Mouse (Mus musculus): ENCODE data around the gene Tmem171. TPM values are rescaled to one million over a fixed set of nuclear protein-coding genes. Genes with fewer than 3 reads are reported as not detected.

Tmem171 gene
- not detected in 2 replicates for polyA plus RNA-seq (2014; fragmentation: Nextera tagmentation; extraction: Ambion mirVana)

DNA sequence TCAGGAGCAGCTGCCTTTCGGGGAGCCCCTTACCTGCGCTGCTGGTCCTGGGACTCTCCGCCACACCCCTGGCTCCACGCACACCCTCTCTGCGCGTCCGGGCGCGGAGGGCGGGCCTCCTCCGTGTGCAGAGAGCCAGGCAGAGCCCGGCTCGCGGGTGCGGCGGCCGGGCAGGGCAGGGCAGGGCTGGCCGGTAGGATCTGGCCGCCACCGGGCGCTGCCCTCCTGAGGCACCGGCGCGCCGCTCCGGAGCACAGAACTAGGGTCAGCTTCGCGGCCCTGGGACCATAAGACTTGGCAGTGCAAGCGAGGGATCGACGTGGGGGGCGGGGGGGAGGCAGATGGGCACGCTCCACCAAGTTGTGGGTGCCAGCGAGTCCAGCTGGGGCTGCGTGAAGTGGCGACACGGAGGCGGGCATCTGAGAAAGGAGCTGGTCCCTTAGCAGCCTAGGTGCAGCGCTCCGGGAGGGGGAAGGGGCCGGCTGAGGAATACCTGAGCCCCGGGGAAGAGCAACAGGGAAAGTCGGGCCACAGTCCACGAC lies at the start of gene Tmem171:
Tmem171 (minus strand) TSS at position 62 of the 542 bp plus-strand sequence.
- peak within 1 kb of the TSS; percentile 28 for H3K4me3 ChIP-seq (ENCODE audit: low read depth, low read length)
- 8% methylated on average over 39 of the region's 44 CpGs for WGBS
- DNase-seq (ENCODE audit: low spot score): peak; percentile 26
- H3K36me3 ChIP-seq (ENCODE audit: control insufficient read depth, insufficient read depth, low read length): no peaks in the 10 kb centered on the region
- peak within 1 kb of the TSS; percentile 64 for H3K4me2 ChIP-seq (ENCODE audit: low read depth)
- no peak for ATAC-seq (ENCODE audit: insufficient read depth, low FRiP score, low TSS enrichment)
- H3K9me3 ChIP-seq (ENCODE audit: control insufficient read depth, low read length): no peaks in the 10 kb centered on the region
- 0 out of 2 replicates have a peak, but pooled peaks cover 4% of the 10 kb centered on the region for H3K4me1 ChIP-seq (ENCODE audit: control insufficient read depth, insufficient read depth, low read length)
- H3K9ac ChIP-seq (ENCODE audit: low read length): peak within 1 kb of the TSS; percentile 35; the same call in 1 of the 2 replicates
- no peak within 1 kb of the TSS for H3K27ac ChIP-seq (ENCODE audit: low read depth, low read length)
- peaks cover 16% of the 10 kb centered on the region for H3K27me3 ChIP-seq (ENCODE audit: control insufficient read depth, insufficient read depth, low read length)

GRCm38 (mm10) chr13:98743829-98744228 lies 49.2 kb upstream of the Tmem171 start:
- Histone ChIP-seq H3K4me3 (ENCODE audit: low read depth, low read length) (no peak overlapping the region), H3K9me3 (ENCODE audit: control insufficient read depth, low read length) (no peaks in the 10 kb centered on the region), H3K36me3 (ENCODE audit: control insufficient read depth, insufficient read depth, low read length) (peaks cover 2% of the 10 kb centered on the region; the same call in 1 of the 2 replicates), H3K4me2 (ENCODE audit: low read depth) (no peak overlapping the region), H3K27ac (ENCODE audit: low read depth, low read length) (no peak overlapping the region), H3K9ac (ENCODE audit: low read length) (no peak overlapping the region), H3K27me3 (ENCODE audit: control insufficient read depth, insufficient read depth, low read length) (no peaks in the 10 kb centered on the region), H3K4me1 (ENCODE audit: control insufficient read depth, insufficient read depth, low read length) (no peaks in the 10 kb centered on the region)
- DNase-seq (ENCODE audit: low spot score): no peak
- no peak for ATAC-seq (ENCODE audit: insufficient read depth, low FRiP score, low TSS enrichment)

DNA sequence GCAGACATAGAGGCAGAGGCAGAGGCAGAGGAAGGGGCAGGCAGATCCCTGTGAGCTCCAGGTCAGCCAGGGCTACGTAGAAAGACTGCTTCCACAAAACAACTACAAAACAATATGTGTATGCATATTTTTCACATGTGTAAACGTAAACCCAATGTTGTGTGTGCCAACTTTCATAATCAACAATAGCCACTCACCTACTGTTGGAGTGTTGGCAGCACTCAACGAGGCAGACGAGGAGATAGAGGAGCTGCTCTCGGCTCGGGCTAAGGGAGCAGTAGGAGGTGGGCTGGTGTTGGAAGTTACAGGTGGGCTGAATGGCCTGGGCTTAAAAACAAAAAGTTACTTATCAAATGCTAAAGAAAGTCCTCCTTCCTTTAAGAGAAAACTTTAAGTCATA lies 48.6 kb upstream of the Tmem171 start:
- Histone ChIP-seq H3K9ac (ENCODE audit: low read length) (no peak overlapping the region), H3K27me3 (ENCODE audit: control insufficient read depth, insufficient read depth, low read length) (no peaks in the 10 kb centered on the region), H3K27ac (ENCODE audit: low read depth, low read length) (no peak overlapping the region), H3K36me3 (ENCODE audit: control insufficient read depth, insufficient read depth, low read length) (peaks cover 2% of the 10 kb centered on the region; the same call in 1 of the 2 replicates), H3K4me3 (ENCODE audit: low read depth, low read length) (no peak overlapping the region), H3K4me1 (ENCODE audit: control insufficient read depth, insufficient read depth, low read length) (no peaks in the 10 kb centered on the region), H3K9me3 (ENCODE audit: control insufficient read depth, low read length) (no peaks in the 10 kb centered on the region), H3K4me2 (ENCODE audit: low read depth) (no peak overlapping the region)
- DNase-seq (ENCODE audit: low spot score): no peak
- no peak for ATAC-seq (ENCODE audit: insufficient read depth, low FRiP score, low TSS enrichment)
- 93% methylated on average over 6 of the region's 6 CpGs for WGBS

GRCm38 (mm10) chr13:98738213-98738612 lies 43.6 kb upstream of the Tmem171 start:
- DNase-seq (ENCODE audit: low spot score) (no peak), ATAC-seq (ENCODE audit: insufficient read depth, low FRiP score, low TSS enrichment) (no peak)
- no peak overlapping the region for H3K9ac ChIP-seq (ENCODE audit: low read length)
- peaks cover 2% of the 10 kb centered on the region for H3K36me3 ChIP-seq (ENCODE audit: control insufficient read depth, insufficient read depth, low read length)
- no peak overlapping the region for H3K27ac ChIP-seq (ENCODE audit: low read depth, low read length)
- H3K4me1 ChIP-seq (ENCODE audit: control insufficient read depth, insufficient read depth, low read length): no peaks in the 10 kb centered on the region
- no peaks in the 10 kb centered on the region for H3K27me3 ChIP-seq (ENCODE audit: control insufficient read depth, insufficient read depth, low read length)
- no peaks in the 10 kb centered on the region for H3K9me3 ChIP-seq (ENCODE audit: control insufficient read depth, low read length)
- WGBS: 91% methylated on average over 2 of the region's 2 CpGs
- H3K4me3 ChIP-seq (ENCODE audit: low read depth, low read length): no peak overlapping the region
- H3K4me2 ChIP-seq (ENCODE audit: low read depth): no peak overlapping the region

- no peak overlapping the region for H3K9ac ChIP-seq (ENCODE audit: low read length)
- H3K27me3 ChIP-seq (ENCODE audit: control insufficient read depth, insufficient read depth, low read length): no peaks in the 10 kb centered on the region
- H3K9me3 ChIP-seq (ENCODE audit: control insufficient read depth, low read length): no peaks in the 10 kb centered on the region
- H3K27ac ChIP-seq (ENCODE audit: low read depth, low read length): no peak overlapping the region
- 52% methylated on average over 3 of the region's 3 CpGs for whole genome bisulfite sequencing
- no peak for DNase-seq (ENCODE audit: low spot score)
- no peak overlapping the region for H3K4me3 ChIP-seq (ENCODE audit: low read depth, low read length)
- no peak overlapping the region for H3K4me2 ChIP-seq (ENCODE audit: low read depth)
- H3K4me1 ChIP-seq (ENCODE audit: control insufficient read depth, insufficient read depth, low read length): no peaks in the 10 kb centered on the region
- H3K36me3 ChIP-seq (ENCODE audit: control insufficient read depth, insufficient read depth, low read length): peaks cover 6% of the 10 kb centered on the region
- no peak for ATAC-seq (ENCODE audit: insufficient read depth, low FRiP score, low TSS enrichment)
Observed at GRCm38 (mm10) chr13:98733292-98733691, 38.7 kb upstream of the Tmem171 start.

- Histone ChIP-seq H3K4me3 (ENCODE audit: low read depth, low read length) (no peak overlapping the region), H3K36me3 (ENCODE audit: control insufficient read depth, insufficient read depth, low read length) (peaks cover 8% of the 10 kb centered on the region), H3K27me3 (ENCODE audit: control insufficient read depth, insufficient read depth, low read length) (no peaks in the 10 kb centered on the region), H3K4me2 (ENCODE audit: low read depth) (no peak overlapping the region), H3K27ac (ENCODE audit: low read depth, low read length) (no peak overlapping the region), H3K4me1 (ENCODE audit: control insufficient read depth, insufficient read depth, low read length) (no peaks in the 10 kb centered on the region), H3K9me3 (ENCODE audit: control insufficient read depth, low read length) (no peaks in the 10 kb centered on the region), H3K9ac (ENCODE audit: low read length) (no peak overlapping the region)
- DNase-seq (ENCODE audit: low spot score) (no peak), ATAC-seq (ENCODE audit: insufficient read depth, low FRiP score, low TSS enrichment) (no peak)
- 79% methylated on average over 1 of the region's 1 CpGs for WGBS
Observed at GRCm38 (mm10) chr13:98729271-98730062, 34.8 kb upstream of the Tmem171 start.

DNA sequence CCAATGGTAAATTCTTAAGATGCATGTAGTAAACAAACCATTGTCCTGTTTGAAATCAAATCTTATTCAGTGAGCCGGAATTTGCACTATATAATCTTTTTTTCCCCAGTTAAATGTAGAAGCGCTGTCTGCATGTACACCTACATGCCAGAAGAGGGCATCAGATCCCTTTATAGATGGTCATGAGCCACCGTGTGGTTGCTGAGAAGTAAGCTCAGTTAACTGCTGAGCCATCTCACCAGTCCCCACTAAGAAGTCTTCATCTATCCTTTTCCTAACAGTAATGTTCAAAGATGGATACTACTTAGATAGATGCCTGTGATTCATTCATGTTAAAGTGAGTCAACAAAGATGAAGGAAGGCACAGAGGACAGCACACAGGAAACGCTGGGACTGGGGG lies 31.9 kb upstream of the Tmem171 start:
- no peaks in the 10 kb centered on the region for H3K4me1 ChIP-seq (ENCODE audit: control insufficient read depth, insufficient read depth, low read length)
- no peak overlapping the region for H3K27ac ChIP-seq (ENCODE audit: low read depth, low read length)
- peak; percentile 14 for DNase-seq (ENCODE audit: low spot score)
- no peak overlapping the region for H3K4me3 ChIP-seq (ENCODE audit: low read depth, low read length)
- no peaks in the 10 kb centered on the region for H3K9me3 ChIP-seq (ENCODE audit: control insufficient read depth, low read length)
- no peak overlapping the region for H3K4me2 ChIP-seq (ENCODE audit: low read depth)
- no peaks in the 10 kb centered on the region for H3K27me3 ChIP-seq (ENCODE audit: control insufficient read depth, insufficient read depth, low read length)
- peaks cover 7% of the 10 kb centered on the region; the same call in 1 of the 2 replicates for H3K36me3 ChIP-seq (ENCODE audit: control insufficient read depth, insufficient read depth, low read length)
- no peak for ATAC-seq (ENCODE audit: insufficient read depth, low FRiP score, low TSS enrichment)
- H3K9ac ChIP-seq (ENCODE audit: low read length): no peak overlapping the region
- WGBS: 66% methylated on average over 4 of the region's 4 CpGs

DNA sequence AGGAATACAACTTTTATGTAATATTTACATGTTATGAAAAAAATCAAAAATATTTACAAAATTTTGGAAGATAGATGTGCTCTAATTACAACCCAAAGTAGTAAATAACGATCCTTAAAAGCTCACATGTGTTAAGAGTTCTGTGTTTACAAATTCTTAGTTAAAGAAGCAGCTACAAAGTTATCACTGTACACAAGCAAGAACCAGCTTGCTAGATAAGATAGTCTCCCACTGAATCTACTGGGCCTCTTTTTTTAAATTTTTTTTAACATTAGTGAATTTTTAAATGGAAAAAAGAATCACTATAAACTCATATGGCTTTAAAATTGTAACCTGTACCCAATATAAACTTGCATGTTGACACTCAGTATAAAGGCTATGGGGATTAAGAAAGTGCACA lies 28.8 kb upstream of the Tmem171 start:
- H3K27me3 ChIP-seq (ENCODE audit: control insufficient read depth, insufficient read depth, low read length): no peaks in the 10 kb centered on the region
- no peak overlapping the region for H3K9ac ChIP-seq (ENCODE audit: low read length)
- peaks cover 4% of the 10 kb centered on the region; the same call in 1 of the 2 replicates for H3K36me3 ChIP-seq (ENCODE audit: control insufficient read depth, insufficient read depth, low read length)
- WGBS: 92% methylated on average over 1 of the region's 1 CpGs
- no peaks in the 10 kb centered on the region for H3K4me1 ChIP-seq (ENCODE audit: control insufficient read depth, insufficient read depth, low read length)
- no peak overlapping the region for H3K27ac ChIP-seq (ENCODE audit: low read depth, low read length)
- no peak for DNase-seq (ENCODE audit: low spot score)
- H3K9me3 ChIP-seq (ENCODE audit: control insufficient read depth, low read length): no peaks in the 10 kb centered on the region
- H3K4me3 ChIP-seq (ENCODE audit: low read depth, low read length): no peak overlapping the region
- no peak overlapping the region for H3K4me2 ChIP-seq (ENCODE audit: low read depth)
- ATAC-seq (ENCODE audit: insufficient read depth, low FRiP score, low TSS enrichment): no peak

DNA sequence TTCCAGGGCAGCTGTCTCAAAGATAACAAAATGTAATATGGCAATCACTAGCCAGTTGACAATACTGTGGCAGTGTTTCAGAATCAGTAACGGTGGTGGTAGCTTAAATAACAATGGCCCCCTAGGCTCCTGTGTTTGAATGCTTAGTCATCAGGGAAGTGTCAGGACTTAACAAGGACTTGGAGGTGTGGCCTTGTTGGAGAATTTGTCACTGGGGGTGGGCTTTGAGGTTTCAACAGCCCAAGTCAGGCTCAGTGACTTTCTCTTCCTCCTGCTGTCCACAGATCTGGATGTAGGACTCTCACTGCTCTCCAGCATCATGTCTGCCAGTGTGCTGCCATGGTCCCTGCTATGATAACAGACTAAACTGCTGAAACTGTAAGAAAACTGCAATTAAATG lies 27.7 kb upstream of the Tmem171 start:
- Histone ChIP-seq H3K9me3 (ENCODE audit: control insufficient read depth, low read length) (no peaks in the 10 kb centered on the region), H3K36me3 (ENCODE audit: control insufficient read depth, insufficient read depth, low read length) (peaks cover 2% of the 10 kb centered on the region; the same call in 1 of the 2 replicates), H3K4me2 (ENCODE audit: low read depth) (no peak overlapping the region), H3K9ac (ENCODE audit: low read length) (no peak overlapping the region), H3K27me3 (ENCODE audit: control insufficient read depth, insufficient read depth, low read length) (no peaks in the 10 kb centered on the region), H3K4me1 (ENCODE audit: control insufficient read depth, insufficient read depth, low read length) (no peaks in the 10 kb centered on the region), H3K27ac (ENCODE audit: low read depth, low read length) (no peak overlapping the region), H3K4me3 (ENCODE audit: low read depth, low read length) (no peak overlapping the region)
- DNase-seq (ENCODE audit: low spot score) (no peak), ATAC-seq (ENCODE audit: insufficient read depth, low FRiP score, low TSS enrichment) (no peak)
- WGBS: 50% methylated on average over 1 of the region's 1 CpGs

Measured in neural tube, embryonic 11.5 days (tissue).